Mouse (Mus musculus) T-cell, adult 2 months (primary cell): Measurements from ENCODE around the gene Stum.
"Not testable (repeated sequence)": the region's sequence is repeated elsewhere in the genome, so short reads cannot be mapped to it uniquely, and the experiment has no call there.

Experiments used
- DNase-seq: peaks from one replicate; pipeline ENCODE4 v3.0.0; 2022; ENCODE audit warnings: low spot score

Gene Stum

DNA sequence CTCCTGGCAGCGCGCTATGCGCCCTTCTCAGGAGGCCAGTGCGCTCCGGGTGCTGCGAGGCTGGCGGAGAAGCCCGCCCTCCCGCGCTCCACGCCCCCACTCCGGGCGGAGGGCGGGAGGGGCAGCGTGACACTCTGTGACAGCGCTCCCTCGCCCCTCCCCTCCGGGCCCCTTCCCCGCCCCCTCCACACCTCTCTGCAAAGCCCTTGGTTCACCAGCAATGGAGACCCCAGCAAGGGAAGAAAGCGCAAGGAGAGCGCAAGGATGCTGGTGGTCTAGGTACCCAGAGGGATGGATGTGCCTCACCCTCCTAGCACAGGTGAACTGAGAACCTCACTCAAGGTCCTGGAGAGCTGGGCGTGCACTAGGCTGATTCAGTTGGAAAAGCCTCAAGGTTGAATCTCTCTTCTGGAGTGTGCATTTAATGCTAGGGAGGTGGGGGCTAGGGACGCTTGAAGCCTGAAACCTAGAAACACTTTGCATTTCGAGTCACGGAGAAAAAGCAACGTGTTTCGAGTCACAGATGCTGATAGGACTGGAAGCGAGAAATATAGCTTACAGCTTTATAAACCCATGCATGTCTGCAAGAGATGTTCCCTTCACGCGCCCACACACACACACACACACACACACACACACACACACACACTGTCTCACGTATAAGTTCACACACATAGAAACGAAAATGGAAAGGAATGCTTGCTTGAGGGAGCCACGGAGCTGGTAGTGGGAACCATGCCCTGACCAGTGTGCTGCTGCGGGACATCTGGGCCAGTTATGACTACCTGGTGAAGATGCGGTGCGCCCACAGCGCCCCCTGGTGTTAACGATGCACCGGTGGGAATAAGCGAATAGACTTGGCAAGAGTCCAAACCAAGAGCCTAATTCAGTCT lies at the start of gene Stum:
Gene Stum, minus strand, starts transcription at position 106 of the 893 bp plus-strand sequence.
- DNase-seq, result peak; percentile 70

DNA sequence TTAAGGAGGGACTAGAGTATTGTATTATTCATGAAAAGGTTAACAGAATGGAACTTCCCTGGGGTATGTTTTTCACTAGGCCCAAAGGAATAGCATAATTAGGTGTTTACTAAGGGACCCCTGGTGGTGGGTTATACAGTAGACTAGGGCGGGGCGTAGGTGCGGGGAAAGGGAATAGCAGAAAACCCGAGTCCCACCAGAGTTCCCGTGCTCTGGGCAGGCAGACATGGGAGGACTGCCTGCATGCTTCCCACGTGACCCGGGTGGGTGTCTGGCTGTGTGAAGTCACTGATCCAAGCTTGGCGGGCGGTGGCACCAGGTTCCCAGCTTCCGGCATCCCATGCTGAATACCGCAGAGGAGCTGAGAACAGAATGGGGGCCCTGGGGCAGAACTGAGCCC lies 49.4 kb upstream of the Stum start:
- no peak for DNase-seq

DNA sequence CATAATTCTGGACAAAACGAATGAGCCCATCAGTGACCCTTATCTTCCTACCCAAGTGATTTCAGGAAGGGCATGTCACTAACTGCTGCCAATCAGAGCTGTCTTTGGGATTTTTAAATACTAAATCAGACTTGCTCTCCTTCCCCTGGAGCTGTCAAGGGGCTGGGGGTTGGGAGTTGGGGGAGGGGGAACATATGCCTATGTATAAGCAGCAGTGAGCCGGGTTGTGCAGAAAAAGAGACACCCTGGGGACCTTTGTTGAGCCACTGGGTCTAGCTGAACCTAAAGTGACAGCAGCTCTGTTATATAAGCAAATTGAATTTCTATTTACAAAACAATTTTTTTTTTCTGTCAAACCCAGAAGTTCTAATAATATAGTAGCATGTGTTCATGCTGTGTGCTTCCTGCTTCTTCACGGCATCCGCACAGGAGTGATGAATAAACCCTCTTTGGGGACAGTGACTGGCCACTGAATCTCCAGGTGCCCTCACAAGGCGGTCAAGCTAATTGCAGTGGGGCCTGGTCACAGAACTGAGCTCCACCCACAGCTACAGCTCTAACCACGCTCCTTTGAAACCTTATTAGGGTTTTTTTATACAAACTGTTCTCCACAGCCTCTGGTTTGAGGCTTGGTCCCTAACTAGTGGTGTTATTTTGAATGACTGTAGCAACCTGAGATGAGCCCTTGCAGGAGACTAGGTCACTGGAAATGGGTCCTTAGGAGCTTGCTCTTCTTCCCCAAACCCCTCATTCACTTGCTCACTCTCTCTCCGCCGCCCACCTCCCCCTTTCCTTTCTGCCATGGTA lies 47.4 kb upstream of the Stum start:
- no peak for DNase-seq

DNA sequence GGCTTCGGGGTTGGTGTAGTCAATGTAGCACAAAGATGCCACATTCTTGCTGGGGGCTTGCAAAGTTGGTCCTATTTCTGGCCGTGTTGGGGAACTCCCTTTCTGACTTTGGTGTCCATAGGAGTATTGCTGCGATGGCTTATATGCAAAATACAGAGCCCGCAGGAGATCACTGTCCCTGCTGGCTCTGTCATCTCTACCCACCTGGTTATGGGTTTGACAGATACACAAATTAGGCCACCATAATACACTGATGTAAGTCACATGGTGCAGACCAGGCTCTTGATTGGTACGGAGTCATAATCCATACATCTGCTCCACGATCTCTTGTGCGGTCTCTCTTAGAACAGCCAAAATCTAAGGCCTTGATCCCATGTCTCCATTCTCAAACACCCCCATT lies 46.5 kb upstream of the Stum start:
- DNase-seq, result no peak

DNA sequence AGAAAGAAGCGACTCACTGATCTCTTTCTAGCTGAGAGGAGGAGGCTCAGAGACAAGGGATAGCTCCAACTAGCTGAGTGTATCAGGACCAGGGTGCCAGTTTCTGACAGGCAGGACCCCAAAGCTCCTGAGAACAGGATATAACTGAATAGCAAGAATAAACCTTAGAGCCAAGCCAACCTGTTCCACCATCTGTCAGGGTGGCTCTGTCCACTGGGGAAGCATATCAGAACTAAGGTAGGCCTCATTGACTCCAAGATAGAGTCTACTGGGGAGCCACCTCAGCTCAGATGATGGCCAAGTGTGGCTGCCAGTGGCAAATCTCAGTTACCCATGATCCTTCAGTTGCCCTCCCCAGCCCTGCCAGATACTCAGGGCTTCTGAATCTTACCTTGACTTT lies 42.0 kb upstream of the Stum start:
- DNase-seq, result no peak

DNA sequence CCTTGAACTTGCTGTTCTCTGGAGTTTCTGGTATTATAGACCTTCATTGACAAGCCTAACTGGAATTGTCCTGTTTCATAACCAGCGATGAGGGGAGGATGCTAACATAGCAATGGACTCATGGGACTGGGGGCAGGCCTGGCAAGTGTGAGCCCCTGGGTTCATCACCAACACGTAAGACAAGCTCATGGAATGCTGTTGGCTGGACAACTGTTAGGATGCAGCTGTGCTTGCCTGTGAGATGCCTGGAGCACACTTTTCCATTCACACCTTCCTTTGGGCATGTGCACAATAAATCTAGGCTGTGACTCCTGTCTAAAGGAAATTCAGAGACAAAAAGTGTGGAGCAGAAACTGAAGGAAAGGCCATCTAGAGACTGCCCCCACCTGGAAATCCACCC lies 40.0 kb upstream of the Stum start:
- no peak for DNase-seq

DNA sequence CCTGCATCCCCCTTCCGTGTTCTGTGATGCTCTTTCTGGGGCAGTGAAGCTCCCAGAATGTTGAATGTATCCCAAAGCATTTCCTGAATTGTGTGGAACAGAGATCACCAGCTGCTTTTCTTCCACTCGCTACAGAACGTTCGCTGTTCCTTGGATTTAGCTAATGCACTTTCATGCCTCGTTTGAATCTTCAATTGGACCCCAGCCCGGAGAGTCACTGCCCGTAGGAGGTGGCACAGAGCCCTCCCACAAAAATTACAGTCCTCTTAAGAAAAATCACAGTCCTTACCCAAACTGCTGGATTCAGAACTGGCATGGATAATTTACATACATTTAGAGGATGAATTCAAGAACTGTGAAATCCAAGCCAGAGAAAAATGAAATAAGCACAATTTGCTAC lies 36.9 kb upstream of the Stum start:
- DNase-seq, result no peak

DNA sequence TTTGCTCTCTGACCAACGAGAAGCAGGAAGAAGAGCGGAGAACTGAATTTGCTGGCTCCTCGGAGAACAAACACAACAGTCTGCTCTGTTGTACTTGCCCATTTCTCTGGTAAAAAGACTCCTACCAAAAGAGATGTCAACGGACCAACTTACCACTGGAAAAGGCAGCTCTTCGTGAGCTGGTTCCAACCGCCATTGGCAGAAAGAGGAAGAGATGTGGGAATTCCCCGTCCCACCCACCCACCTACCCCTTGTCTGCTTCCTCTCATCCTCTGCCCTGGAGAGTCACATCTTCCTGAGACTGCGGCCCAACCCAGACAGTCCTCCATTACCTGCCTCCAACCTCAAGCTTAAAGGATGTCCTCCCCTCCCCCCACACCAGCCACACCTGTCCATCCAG lies 36.2 kb upstream of the Stum start:
- no peak for DNase-seq

DNA sequence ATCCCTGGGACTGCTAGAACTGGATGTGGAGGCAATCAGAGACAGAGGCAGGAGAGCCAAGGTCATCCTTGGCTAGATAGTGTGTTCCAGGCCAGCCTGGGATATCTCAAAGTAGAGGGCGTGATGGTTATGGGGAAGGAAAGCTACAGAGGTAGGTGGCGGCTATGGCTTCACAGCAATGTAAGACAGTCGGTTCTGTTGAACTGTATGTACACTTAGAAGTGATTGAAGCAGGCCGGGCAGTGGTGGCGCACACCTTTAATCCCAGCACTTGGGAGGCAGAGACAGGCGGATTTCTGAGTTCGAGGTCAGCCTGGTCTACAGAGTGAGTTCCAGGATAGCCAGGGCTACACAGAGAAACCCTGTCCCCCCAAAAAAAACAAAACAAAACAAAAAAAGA lies 35.6 kb upstream of the Stum start:
- not testable (repeated sequence) for DNase-seq

DNA sequence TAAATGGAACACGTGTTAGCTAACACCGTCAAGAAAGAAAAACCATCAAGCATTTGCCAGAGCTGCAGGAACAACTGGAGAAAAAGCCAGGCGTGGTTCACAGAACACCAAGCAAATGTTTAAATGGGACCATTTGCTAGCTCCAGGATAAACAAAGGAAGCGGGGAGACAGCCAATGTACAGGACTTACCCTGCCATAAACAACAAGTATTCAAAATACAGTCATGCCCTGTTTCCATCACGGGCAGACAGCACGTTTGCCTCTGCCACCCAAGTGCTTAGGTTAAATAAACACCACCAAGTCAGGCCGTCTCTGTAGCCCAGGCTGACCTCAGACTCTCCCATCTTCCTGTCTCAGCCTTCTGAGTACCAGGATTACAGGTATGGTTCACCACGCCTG lies 35.1 kb upstream of the Stum start:
- DNase-seq, result no peak

DNA sequence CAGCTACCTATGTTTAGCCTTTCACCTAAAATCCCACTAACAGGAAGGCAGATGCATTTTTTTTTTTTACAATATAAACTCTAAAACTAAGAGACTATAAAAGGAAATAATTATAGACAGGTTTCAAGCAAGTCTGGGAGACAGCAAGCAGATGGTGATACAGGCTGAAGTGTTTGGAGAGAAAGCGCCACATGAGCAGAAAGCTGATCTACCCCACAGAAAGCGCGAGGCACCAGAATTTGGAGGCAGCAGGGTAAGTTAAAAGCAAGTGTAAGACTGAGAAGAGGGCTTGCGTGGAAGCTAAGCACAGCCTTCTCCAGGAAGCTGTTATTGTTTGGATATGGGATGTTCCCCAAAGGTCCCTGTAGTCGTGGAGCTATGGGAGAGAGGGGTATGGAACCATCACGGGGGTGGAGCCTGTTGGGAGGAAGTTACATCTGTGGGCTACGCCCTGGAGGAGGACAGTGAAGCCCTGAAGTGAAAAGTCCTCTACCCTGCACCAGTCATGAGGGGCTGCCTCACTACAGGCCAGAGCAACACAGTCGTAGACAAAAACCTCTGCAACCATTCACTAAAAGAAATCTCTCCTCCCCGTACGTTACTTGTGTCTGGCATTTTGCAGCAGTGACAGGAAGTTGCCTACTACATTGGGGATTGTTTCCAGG lies 34.2 kb upstream of the Stum start:
- no peak for DNase-seq

DNA sequence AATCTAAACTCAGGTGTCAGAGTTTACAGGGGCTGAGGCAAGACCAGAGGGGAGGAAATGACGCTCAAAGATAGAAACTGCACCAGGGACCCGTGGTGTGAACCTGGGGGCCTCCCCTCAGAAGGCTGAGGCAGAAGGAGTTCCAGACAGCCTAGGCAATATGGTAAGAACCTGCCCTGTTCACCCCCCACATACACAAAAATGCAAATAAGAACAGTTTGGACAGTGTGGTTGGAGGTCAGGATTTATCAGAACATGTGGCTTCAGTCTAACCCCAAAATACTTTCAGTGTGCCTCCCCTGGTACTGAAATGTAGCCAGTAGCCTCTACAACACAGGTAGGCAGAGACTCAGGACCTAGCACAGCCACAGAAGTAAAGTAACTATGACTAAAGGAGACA lies 30.8 kb upstream of the Stum start:
- DNase-seq, result no peak

DNA sequence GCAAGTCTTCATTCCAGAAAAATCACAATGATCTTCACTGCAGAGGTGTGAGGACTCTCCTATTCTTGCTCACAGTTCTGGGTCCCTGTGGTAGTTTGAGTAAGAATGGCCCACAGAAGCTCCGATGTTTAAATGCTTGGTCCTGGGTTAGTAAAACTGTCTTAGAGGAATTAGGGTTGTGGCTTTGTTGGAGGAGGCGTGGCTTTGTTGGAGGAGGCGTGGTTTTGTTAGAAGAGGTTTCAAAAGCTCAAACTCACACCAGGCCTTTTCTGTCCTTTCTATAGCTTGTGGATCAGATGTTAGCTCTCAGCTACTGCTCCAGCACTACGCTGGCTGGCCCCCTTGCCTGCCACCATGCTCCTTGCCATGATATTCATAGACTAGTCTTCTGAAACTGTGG lies 27.6 kb upstream of the Stum start:
- DNase-seq, result no peak

DNA sequence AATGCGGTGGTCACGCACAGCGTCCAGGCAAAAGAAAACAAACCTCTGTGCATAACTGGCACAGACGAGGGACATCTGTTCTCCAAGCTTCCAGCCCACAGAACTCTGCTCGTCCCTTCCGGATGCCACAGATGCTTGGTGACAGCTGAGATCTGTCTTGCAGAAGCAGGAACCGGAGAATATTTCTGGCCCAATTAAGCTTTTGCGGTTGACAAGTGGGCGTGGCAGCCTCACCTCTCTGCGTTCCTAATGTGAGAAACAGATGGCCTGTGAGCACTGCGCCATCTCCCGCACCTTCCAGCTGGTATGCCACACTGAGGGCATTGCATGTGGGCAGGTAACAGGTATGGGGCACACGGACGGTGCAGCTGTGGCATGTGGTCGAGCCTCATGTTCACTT lies 27.1 kb upstream of the Stum start:
- DNase-seq, result no peak

DNA sequence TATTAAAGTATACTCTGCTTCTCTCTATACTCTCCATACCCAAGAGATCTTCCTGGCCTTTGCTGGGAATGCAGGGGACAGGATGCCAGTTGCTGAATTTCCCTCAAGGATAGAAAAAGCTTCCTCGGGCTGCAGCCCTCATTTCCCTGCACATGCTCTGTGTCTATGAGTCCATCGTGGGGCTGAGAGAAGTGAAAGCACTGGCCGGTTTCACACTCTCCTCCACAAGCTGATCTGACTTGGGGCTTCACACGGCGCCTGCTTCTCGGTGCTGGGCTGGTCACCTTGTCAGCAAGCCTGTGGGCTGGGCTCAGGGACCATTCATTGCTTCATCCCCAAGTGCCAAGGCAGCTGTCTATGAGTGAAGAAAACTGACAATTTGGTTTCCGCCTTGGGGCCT lies 25.4 kb upstream of the Stum start:
- DNase-seq, result no peak

DNA sequence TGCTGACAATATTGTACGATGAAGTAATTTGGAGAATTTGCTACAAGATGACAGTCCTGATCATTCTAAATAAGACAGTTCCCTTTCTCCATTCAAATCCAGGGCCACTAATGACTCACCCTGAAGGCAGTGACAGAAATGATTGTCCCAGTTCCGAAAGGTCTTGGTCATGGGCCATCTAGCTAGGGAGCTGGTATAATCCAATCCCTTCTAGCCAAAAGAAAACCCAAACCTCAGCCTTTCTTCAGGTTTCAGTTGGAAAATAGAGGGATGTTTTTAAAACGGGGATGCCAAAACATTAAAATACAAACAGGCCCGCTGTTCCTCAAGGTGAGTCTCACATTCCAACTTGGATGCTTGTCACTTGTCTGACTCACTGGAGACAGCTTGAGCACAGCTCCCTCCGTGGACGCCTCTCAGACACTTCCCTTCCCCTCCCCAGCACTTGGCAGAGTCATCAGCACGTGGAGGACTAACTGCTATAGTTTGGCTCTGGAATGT lies 24.0 kb upstream of the Stum start:
- no peak for DNase-seq

DNA sequence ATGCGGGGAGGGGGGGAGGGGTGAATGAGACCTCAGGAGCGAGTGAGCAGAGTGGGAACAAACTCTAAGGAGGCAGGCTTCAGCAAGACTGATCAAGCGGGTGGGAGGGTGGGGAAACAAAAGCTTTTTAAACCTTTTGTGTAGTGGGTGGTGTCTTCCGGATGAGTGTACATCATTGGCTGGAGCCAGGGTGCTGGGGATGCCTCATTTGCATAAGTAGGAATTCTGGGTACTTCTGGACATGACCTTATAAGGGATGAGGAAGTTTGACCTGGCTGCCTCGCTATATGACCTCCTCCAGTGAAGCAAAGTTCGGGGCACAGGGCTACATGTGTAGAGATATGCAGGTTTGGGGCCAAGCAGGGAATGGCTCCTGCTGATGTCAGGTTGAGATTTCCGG lies 23.0 kb upstream of the Stum start:
- no peak for DNase-seq

DNA sequence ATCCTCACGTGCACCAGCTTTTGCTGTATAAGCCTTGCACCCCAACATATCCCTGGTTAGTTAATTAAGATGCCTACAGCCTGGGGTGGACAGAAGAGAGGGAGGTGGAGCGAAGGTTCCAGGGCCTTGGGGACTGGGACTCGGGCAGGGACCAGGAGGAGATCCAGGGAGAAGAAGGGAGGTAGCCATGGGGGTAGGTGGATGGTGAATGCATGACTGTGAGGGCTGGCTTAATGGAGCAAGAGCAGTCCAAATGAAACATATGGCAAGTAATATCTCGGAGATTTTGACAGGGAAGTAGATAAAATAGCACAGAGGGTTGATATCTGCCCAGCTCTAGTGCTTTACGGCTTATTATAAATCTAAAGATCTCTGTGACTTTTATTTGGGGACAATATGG lies 21.6 kb upstream of the Stum start:
- DNase-seq, result no peak

DNA sequence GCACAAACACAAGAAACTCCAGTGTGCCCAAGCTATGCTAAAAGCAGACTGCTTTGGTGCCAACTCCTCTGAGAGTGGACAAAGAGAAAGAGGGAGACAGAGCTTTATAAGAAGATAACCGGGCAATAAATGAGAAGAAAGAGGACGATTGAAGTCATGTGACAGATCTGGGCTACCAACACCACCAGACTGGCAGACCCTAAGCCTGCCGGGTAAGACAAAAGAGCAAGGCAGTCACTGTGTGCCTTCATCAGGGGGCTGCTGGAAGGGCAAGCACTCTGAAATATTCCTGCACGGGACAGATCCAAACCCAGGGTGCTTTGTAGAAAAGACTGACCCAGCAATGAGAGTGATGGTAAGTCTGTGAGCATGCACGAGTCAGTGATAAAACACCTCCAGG lies 20.2 kb upstream of the Stum start:
- DNase-seq, result no peak

DNA sequence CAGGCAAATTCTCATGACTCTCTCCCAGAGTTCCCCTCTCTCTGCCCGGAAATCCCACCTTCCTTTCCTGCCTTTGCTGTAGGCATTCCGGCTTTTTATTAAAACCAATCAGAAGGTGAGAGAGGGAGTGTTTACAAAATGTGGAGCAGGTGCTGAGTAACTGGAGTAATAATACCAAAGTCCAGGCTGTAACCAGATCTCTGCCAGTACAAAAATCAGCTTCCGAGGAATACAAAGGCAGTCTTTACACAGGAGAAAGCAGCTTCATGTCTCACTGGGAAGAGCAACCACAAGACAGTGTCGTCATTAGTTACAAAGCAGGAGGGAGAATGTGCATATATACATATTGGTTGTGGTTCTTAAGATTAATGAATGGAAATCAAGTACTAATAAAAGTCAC lies 19.3 kb upstream of the Stum start:
- no peak for DNase-seq

DNA sequence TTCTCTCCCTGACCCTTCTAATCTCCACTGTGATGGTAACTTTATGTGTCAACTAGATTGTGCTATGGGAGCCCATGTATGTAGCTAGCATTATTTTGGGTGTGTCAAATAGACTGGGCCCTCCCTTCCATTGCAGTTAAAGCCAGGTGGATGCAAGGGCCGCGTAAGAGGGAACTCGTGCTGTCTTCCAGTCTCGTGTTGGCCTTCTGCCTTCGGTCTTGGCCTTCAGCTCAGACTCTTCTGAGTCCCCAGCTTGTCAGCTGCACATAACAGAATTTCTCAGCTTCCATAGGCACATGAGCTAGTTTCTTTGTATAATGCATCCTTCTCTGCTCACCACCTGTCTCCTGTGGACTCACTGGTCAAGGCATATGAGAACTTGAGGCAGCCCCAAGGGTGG lies 17.3 kb upstream of the Stum start:
- DNase-seq, result no peak

DNA sequence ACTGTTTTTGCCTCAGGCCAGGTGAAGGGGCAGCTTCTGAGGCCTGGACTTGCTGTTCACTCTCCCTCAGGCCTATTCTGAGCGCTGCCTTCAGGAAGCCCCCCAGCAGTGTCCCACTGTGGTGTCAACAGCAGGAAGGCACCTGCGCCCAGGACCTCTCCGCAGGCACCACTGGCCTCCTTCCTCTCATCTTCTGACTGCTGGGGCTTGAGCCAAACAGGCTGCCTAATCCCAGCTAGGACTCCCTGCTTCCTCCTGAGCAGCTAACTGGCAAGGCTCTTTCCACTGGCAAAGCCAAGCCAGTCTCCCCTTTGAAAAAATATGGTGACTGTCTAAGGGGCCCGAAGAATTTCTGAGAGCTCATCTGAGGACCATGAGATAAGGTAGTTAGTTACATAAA lies 16.9 kb upstream of the Stum start:
- DNase-seq, result no peak

DNA sequence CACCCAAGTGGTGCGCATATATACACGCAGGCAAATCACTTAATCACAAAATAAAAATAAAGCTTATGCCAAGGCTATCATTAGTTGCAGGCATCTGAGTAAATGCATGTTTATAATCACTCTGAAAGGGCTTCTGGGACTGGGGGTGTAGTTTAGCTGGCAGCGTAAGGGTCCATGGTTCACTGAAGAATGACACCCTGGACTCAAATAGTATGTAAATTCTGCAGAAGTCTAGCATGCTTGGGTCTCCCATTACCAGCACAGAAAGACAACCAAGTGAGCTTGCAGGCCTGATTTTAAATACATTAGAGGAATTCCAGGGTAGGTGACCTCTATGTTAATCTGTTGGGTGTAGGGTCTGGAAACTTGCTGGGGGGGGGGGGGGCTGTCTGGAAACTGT lies 16.5 kb upstream of the Stum start:
- no peak for DNase-seq
